Mouse (Mus musculus): ENCODE measurements at regions not wholly inside any gene's neighbourhood (a gene's known extent, or its start where the extent isn't known, plus 50 kb on each side); places are given as distances from the start of the nearest gene placed in this dataset.

GRCm38 (mm10) chr11:111748496-111748895 is 682.5 kb downstream of the Kcnj2 start:
- H3K9ac ChIP-seq: no peak overlapping the region
- WGBS: 98% methylated on average over 1 of the region's 1 CpGs
- H3K27me3 ChIP-seq (replicated peaks): no peaks in the 10 kb centered on the region
- ATAC-seq (replicated peaks): no peak
- H3K9me3 ChIP-seq: no peaks in the 10 kb centered on the region
- no peaks in the 10 kb centered on the region for H3K4me1 ChIP-seq
- no peak overlapping the region for H3K4me2 ChIP-seq
- no peak overlapping the region for H3K4me3 ChIP-seq
- no peaks in the 10 kb centered on the region for H3K36me3 ChIP-seq (replicated peaks)
- H3K27ac ChIP-seq: no peak overlapping the region

DNA sequence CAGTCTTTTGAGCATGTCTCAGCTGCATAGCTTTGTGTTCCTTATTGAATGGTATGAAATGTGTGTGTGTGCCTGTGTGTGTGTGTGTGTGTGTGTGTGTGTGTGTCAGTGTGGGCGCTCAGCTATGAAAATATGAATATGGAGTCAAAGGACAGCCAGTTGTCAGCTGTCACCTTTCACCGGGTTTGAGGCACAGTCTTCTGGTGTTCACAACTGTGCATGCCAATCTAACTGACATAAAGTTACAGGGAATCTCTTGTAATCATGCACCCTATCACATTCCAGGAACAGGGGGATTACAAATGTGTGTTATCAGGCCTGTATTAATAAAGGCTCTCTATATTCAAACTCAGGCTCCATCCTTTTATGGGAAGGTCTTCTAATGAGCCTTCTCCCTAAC is 688.8 kb downstream of the Kcnj2 start:
- no peaks in the 10 kb centered on the region for H3K4me1 ChIP-seq
- H3K27ac ChIP-seq: no peak overlapping the region
- 82% methylated on average over 2 of the region's 2 CpGs for WGBS
- H3K36me3 ChIP-seq (replicated peaks): no peaks in the 10 kb centered on the region
- no peak overlapping the region for H3K4me2 ChIP-seq
- H3K9ac ChIP-seq: no peak overlapping the region
- H3K27me3 ChIP-seq (replicated peaks): no peaks in the 10 kb centered on the region
- H3K9me3 ChIP-seq: no peaks in the 10 kb centered on the region
- H3K4me3 ChIP-seq: no peak overlapping the region
- ATAC-seq (replicated peaks): no peak

GRCm38 (mm10) chr11:111763081-111763480 is 697.1 kb downstream of the Kcnj2 start:
- Histone ChIP-seq H3K9ac (no peak overlapping the region), H3K4me1 (no peaks in the 10 kb centered on the region), H3K4me3 (no peak overlapping the region), H3K27ac (no peak overlapping the region), H3K9me3 (no peaks in the 10 kb centered on the region), H3K4me2 (no peak overlapping the region), H3K27me3 (replicated peaks) (no peaks in the 10 kb centered on the region), H3K36me3 (replicated peaks) (no peaks in the 10 kb centered on the region)
- no peak for ATAC-seq (replicated peaks)
- WGBS: 82% methylated on average over 3 of the region's 3 CpGs

DNA sequence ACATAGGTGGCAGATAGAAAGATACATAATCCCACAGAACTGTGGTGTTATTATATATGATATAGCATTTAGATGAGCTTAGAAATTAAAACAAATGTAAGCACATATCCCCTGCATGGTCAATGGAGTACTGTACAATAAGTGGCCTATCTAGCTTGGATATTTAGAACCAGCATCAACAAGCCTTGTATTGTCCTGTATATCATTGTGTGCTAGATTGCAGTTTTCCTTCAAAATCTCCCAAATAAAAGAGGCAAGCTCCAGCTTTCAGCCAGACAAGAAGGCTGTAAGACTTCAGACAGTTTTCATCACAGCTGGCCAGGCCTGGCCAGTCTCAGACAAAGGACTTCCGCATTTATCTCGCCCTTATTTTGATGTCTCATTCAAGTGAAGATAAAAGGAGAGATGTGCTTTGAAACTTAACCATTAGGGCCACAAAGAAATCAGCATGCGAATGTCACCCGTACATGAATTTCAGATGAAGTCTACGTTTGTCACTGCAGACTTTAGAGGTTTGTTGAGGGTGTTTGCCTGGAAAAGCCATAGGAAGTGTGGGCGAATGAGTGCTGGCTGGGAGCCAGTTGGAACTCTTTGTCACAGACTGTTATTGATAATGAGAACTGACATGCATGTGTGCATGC is 700.5 kb downstream of the Kcnj2 start:
- ATAC-seq (replicated peaks): 0 out of 2 replicates have a peak, but pooled peaks have one; percentile 24
- WGBS: 7% methylated on average over 6 of the region's 6 CpGs
- Histone ChIP-seq H3K4me3 (no peak overlapping the region), H3K4me1 (no peaks in the 10 kb centered on the region), H3K27me3 (replicated peaks) (no peaks in the 10 kb centered on the region), H3K4me2 (no peak overlapping the region), H3K9ac (no peak overlapping the region), H3K36me3 (replicated peaks) (no peaks in the 10 kb centered on the region), H3K27ac (peak overlapping the region; percentile 7; the same call in 1 of the 2 replicates), H3K9me3 (no peaks in the 10 kb centered on the region)

- no peak for ATAC-seq (replicated peaks)
- H3K4me2 ChIP-seq: no peak overlapping the region
- H3K4me1 ChIP-seq: no peaks in the 10 kb centered on the region
- H3K9me3 ChIP-seq: no peaks in the 10 kb centered on the region
- no peak overlapping the region for H3K27ac ChIP-seq
- H3K9ac ChIP-seq: no peak overlapping the region
- WGBS: 38% methylated on average over 1 of the region's 1 CpGs
- H3K4me3 ChIP-seq: no peak overlapping the region
- H3K36me3 ChIP-seq (replicated peaks): no peaks in the 10 kb centered on the region
- H3K27me3 ChIP-seq (replicated peaks): no peaks in the 10 kb centered on the region
Observed at GRCm38 (mm10) chr11:111767012-111767392, 701.0 kb downstream of the Kcnj2 start.

DNA sequence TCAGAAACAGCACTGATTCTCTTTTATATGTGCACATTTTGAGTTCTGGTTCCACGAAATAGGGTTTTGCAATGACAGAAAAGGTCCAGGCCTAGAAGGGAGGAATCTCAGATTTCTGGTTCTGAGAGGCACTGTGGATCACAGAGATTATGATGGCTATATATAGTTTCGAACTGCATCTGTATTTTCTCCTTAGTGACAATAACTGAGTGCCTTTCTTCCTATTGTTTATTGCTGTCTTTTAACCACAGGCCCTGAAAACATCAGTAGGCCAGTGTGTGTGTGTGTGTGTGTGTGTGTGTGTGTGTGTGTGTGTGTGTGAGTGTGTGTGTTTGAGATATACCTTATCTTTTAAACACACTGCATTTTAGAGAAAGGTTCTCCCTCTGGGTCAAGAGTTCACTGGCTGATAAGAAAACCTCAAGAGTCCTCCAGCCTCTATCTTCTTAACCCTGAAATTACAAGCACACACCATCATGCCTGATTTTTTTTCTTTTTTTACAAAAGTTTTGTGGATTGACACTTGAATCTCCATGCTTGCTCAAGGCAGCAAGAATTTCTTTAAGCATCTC is 708.2 kb downstream of the Kcnj2 start:
- WGBS: 86% methylated on average over 2 of the region's 2 CpGs
- Histone ChIP-seq H3K9me3 (no peaks in the 10 kb centered on the region), H3K9ac (no peak overlapping the region), H3K4me3 (no peak overlapping the region), H3K4me1 (no peaks in the 10 kb centered on the region), H3K36me3 (replicated peaks) (no peaks in the 10 kb centered on the region), H3K27me3 (replicated peaks) (no peaks in the 10 kb centered on the region), H3K4me2 (no peak overlapping the region), H3K27ac (no peak overlapping the region)
- ATAC-seq (replicated peaks): no peak

- ATAC-seq (replicated peaks): no peak
- H3K4me1 ChIP-seq: no peaks in the 10 kb centered on the region
- H3K27ac ChIP-seq: no peak overlapping the region
- H3K4me3 ChIP-seq: no peak overlapping the region
- 65% methylated on average over 7 of the region's 7 CpGs for WGBS
- H3K9me3 ChIP-seq: no peaks in the 10 kb centered on the region
- H3K9ac ChIP-seq: no peak overlapping the region
- no peaks in the 10 kb centered on the region for H3K27me3 ChIP-seq (replicated peaks)
- no peaks in the 10 kb centered on the region for H3K36me3 ChIP-seq (replicated peaks)
- no peak overlapping the region for H3K4me2 ChIP-seq
Observed at GRCm38 (mm10) chr11:111781321-111781720, 715.4 kb downstream of the Kcnj2 start.

DNA sequence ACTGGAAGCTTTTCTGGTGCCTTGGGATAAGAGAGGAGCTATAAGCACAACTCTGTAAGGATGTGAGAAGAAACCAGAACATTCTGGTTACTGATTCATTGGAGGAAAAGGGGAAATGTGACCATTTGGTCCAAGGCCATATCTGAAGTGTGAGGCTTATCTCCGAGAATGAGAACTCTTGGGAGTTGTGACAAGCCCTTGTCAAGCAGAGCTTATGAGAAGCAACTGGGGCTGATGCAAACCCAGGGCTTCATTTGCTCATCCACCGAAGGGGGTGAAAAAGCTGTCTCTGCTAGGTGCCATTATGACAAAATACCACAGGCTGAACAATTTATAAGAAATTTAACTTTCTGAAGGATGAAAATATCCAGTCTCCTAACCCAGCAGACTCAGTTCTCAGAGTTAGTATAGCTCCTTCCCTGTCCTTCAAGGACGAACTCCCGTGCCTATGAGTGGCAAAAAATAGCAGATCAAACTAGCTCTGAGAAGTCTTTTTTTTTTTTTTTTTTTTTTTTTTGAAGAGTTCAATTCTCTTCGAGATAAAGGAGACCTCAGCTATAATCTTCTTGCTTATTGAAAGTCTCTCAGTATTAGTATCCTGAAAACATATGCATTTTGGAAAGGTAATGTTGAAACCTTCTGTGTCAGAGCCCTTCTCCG is 725.4 kb downstream of the Kcnj2 start:
- Histone ChIP-seq H3K4me2 (no peak overlapping the region), H3K4me1 (no peaks in the 10 kb centered on the region), H3K9ac (no peak overlapping the region), H3K36me3 (replicated peaks) (no peaks in the 10 kb centered on the region), H3K9me3 (no peaks in the 10 kb centered on the region), H3K27ac (no peak overlapping the region), H3K4me3 (no peak overlapping the region), H3K27me3 (replicated peaks) (no peaks in the 10 kb centered on the region)
- 78% methylated on average over 6 of the region's 6 CpGs for WGBS
- ATAC-seq (replicated peaks): no peak

- Histone ChIP-seq H3K36me3 (replicated peaks) (no peaks in the 10 kb centered on the region), H3K9me3 (no peaks in the 10 kb centered on the region), H3K4me1 (no peaks in the 10 kb centered on the region), H3K27me3 (replicated peaks) (no peaks in the 10 kb centered on the region), H3K9ac (no peak overlapping the region), H3K4me2 (no peak overlapping the region), H3K27ac (no peak overlapping the region), H3K4me3 (no peak overlapping the region)
- no peak for ATAC-seq (replicated peaks)
- WGBS: 82% methylated on average over 3 of the region's 3 CpGs
Observed at GRCm38 (mm10) chr11:111801033-111801432, 735.1 kb downstream of the Kcnj2 start.

DNA sequence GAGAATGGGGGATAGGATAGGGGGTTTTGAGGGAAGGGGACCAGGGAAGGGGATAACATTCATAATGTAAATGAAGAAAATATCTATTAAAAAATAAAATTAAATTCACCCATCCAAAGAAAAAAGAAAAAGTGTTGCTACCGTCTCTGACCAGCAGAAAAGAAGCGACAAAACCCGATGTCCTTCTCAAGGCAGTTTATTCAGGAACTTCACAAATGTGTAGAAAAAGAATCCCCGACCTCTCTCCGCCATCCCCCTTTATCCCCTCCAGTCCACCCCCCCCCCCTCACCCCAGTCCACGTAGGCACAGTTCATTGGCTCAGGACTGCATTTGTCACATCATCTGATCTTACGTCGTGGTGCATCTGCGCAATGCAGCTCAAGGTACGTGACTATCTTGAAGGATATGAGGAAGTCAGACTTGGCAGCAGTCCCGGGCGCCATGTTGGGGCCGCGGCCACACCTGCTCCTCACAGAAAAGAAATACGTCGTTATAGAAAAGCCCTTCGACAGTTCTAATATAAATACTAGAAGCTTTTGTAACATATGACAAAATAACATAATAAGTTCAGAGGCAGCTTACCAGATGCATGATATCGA is 750.3 kb downstream of the Kcnj2 start:
- Histone ChIP-seq H3K27me3 (replicated peaks) (no peaks in the 10 kb centered on the region), H3K36me3 (replicated peaks) (no peaks in the 10 kb centered on the region), H3K9me3 (no peaks in the 10 kb centered on the region), H3K27ac (no peak overlapping the region), H3K4me1 (peaks cover 15% of the 10 kb centered on the region), H3K4me3 (no peak overlapping the region), H3K9ac (no peak overlapping the region), H3K4me2 (no peak overlapping the region)
- no peak for ATAC-seq (replicated peaks)
- WGBS: 91% methylated on average over 18 of the region's 18 CpGs

GRCm38 (mm10) chr11:111818124-111818523 is 752.2 kb downstream of the Kcnj2 start:
- Histone ChIP-seq H3K9me3 (no peaks in the 10 kb centered on the region), H3K27me3 (replicated peaks) (no peaks in the 10 kb centered on the region), H3K4me3 (no peak overlapping the region), H3K9ac (no peak overlapping the region), H3K4me2 (peak overlapping the region; percentile 24; the same call in 1 of the 2 replicates), H3K4me1 (peaks cover 15% of the 10 kb centered on the region), H3K27ac (0 out of 2 replicates have a peak overlapping the region, but pooled peaks have one; percentile 12), H3K36me3 (replicated peaks) (no peaks in the 10 kb centered on the region)
- ATAC-seq (replicated peaks): no peak
- WGBS: 4% methylated on average over 10 of the region's 10 CpGs

GRCm38 (mm10) chr11:111820356-111820755 is 754.4 kb downstream of the Kcnj2 start:
- Histone ChIP-seq H3K9me3 (no peaks in the 10 kb centered on the region), H3K4me1 (peaks cover 15% of the 10 kb centered on the region), H3K9ac (no peak overlapping the region), H3K36me3 (replicated peaks) (no peaks in the 10 kb centered on the region), H3K4me3 (no peak overlapping the region), H3K27ac (no peak overlapping the region), H3K27me3 (replicated peaks) (no peaks in the 10 kb centered on the region), H3K4me2 (no peak overlapping the region)
- no peak for ATAC-seq (replicated peaks)
- WGBS: 39% methylated on average over 7 of the region's 7 CpGs

All from midbrain, embryonic 15.5 days (tissue).